13 mouse cellular contexts compared by ENCODE assay signal in genomic region chr5:52462447-52462846, GRCm38 (mm10). TPM values are rescaled to one million over a fixed set of nuclear protein-coding genes. Genes with fewer than 3 reads are reported as not detected.
"Had no signal": no experiment of that assay in that cellular context is flagged by ENCODE, and none has a peak within 500 bp of the region (broad histone marks: within the 10 kb centered on the region; RNA-seq: fewer than 3 reads in every experiment).

No protein-coding gene starts in this region.

- DNase-seq: retina, postnatal 1 day; right cerebral cortex, adult 18-20 months; right cerebral cortex, postnatal 14 days; right cerebral cortex, postnatal 25 days; right cerebral cortex, postnatal 4 days; spleen, adult 18-20 months; thymus, adult 18-20 months; thymus, adult 2 months; thymus, postnatal 14 days; thymus, postnatal 25 days; thymus, postnatal 36 days; thymus, postnatal 4 days had no signal

RNA-seq across cellular contexts. Expression of gene Ccdc149, which starts 8.9 kb away (rescaled TPM):
- total RNA-seq: neutrophil, adult 5-6 weeks had no signal
